Mouse (Mus musculus): ENCODE measurements around the gene Olfr70.

GRCm38 (mm10) chr4:43709869-43710268, 9.3 kb upstream of the Olfr70 start, which contains the start of gene Olfr71:
- no peak for TF ChIP-seq CTCF (IDR thresholded peaks at IDR 0.05; ENCODE audit: insufficient read depth, low read length)
- no peak for TF ChIP-seq POLR2A (IDR thresholded peaks at IDR 0.05; ENCODE audit: borderline replicate concordance, extremely low read depth, low read depth, low read length)

Data from lung, adult 2 months (tissue).